Mouse (Mus musculus) stomach, postnatal 0 days (tissue): ENCODE data around the gene Thbs1. TPM values are rescaled to one million over a fixed set of nuclear protein-coding genes. Genes with fewer than 3 reads are reported as not detected.

ENCODE experiments used
- ATAC-seq: fragments of 200-750 bp; cut with Nextera tagmentation; 2 replicates; pipeline ENCODE4 v1.8.0; 2017; ENCODE audit not compliant: low FRiP score, low TSS enrichment
- DNase-seq: peaks from one replicate; pipeline ENCODE4 v3.0.0-alpha.2; 2016; ENCODE audit warnings: low spot score
- H3K27ac ChIP-seq: fragments of 300-500 bp; sonication (generic); replicated peaks from 2 replicates; pipeline ENCODE4 v1.5.1; 2014; ENCODE audit warnings: mild to moderate bottlenecking, control low read depth
- H3K27me3 ChIP-seq: fragments of 300-500 bp; sonication (generic); 2 replicates; pipeline ENCODE4 v1.6.1; 2014; ENCODE audit warnings: low read length; ENCODE audit not compliant: control insufficient read depth, insufficient read depth
- H3K36me3 ChIP-seq: fragments of 300-500 bp; sonication (generic); 2 replicates; pipeline ENCODE4 v1.6.1; 2014; ENCODE audit warnings: low read length, mixed read lengths; ENCODE audit not compliant: control insufficient read depth, insufficient read depth
- H3K4me1 ChIP-seq: fragments of 300-500 bp; sonication (generic); replicated peaks from 2 replicates; pipeline ENCODE4 v1.6.1; 2014; ENCODE audit warnings: antibody characterized with exemption; ENCODE audit not compliant: control insufficient read depth, insufficient read depth
- H3K4me2 ChIP-seq: fragments of 300-500 bp; sonication (generic); replicated peaks from 2 replicates; pipeline ENCODE4 v1.6.1; 2014; ENCODE audit warnings: low read depth, mild to moderate bottlenecking, control low read depth, moderate library complexity
- H3K4me3 ChIP-seq: fragments of 300-500 bp; sonication (generic); 2 replicates; pipeline ENCODE4 v1.5.1; 2014; ENCODE audit warnings: low read depth, low read length, control low read depth
- H3K9ac ChIP-seq: fragments of 300-500 bp; sonication (generic); 2 replicates; pipeline ENCODE4 v1.6.1; 2014; ENCODE audit warnings: mild to moderate bottlenecking, low read length, control low read depth, mixed read lengths
- H3K9me3 ChIP-seq: fragments of 300-500 bp; sonication (generic); 2 replicates; pipeline ENCODE4 v1.6.1; 2016; ENCODE audit warnings: low read length; ENCODE audit not compliant: control insufficient read depth
- CTCF ChIP-seq: IDR thresholded peaks from 2 replicates; pipeline ENCODE4 v1.5.1; 2016; ENCODE audit warnings: antibody characterized with exemption, low read depth, mild to moderate bottlenecking, moderate library complexity
- EP300 ChIP-seq: optimal IDR thresholded peaks from 2 replicates; pipeline ENCODE3; 2016; ENCODE audit warnings: antibody characterized with exemption
- WGBS: fragments of 180-500 bp; shearing (Covaris S2); extraction: QIAGEN DNeasy Blood & Tissue Kit; methylation state at CpG from one replicate; pipeline ENCODE4 v1.1.7; 2014; 5-methylcytosine and 5-hydroxymethylcytosine counted together
- polyA plus RNA-seq: library from polyadenylated mRNA; unstranded; fragments of >200 nt; fragmentation: Nextera tagmentation; extraction: Ambion mirVana; gene quantifications from 2 replicates; pipeline ENCODE4 v1.2.1, GENCODE M21; 2015

Thbs1 gene
- polyA plus RNA-seq, 1 experiment from 2014 or later: 19.0 TPM

DNA sequence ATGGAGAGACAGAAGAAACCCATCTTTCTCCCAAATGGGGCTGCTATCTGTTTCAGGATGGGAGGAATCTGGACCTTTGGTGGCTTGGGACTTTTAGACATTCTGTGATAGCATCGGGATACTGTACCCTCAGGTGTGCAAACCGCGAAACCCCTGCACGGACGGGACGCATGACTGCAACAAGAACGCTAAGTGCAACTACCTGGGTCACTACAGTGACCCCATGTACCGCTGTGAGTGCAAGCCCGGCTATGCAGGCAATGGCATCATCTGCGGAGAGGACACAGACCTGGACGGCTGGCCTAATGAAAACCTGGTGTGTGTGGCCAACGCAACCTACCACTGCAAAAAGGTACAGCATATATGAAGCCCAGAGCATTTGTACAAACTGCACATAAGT is 8.0 kb downstream of the Thbs1 start:
- no peaks in the 10 kb centered on the region for H3K9me3 ChIP-seq
- no peak for DNase-seq
- H3K36me3 ChIP-seq: peaks cover 65% of the 10 kb centered on the region
- no peak overlapping the region for H3K4me2 ChIP-seq
- no peaks in the 10 kb centered on the region for H3K4me1 ChIP-seq
- no peak overlapping the region for H3K27ac ChIP-seq
- H3K27me3 ChIP-seq: no peaks in the 10 kb centered on the region
- H3K9ac ChIP-seq: no peak overlapping the region
- no peak for ATAC-seq
- TF ChIP-seq CTCF (no peak), EP300 (no peak)
- WGBS: 95% methylated on average over 12 of the region's 12 CpGs
- H3K4me3 ChIP-seq: no peak overlapping the region

DNA sequence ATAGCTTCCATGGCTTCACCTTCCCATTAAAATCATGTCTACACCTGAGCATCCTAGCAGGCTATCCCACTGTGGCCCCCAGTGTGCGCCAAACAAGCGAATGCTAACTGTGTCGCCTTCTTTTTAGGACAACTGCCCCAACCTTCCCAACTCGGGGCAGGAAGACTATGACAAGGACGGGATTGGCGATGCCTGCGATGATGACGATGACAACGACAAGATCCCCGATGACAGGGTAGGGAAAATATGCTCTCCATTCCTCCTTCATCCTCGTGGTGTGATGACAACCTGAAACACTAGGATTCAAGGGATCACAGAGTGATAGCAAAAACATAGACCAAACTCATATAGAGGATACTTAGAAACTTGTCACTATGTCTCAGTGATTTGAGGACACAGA is 8.4 kb downstream of the Thbs1 start:
- TF ChIP-seq EP300 (no peak), CTCF (no peak)
- 93% methylated on average over 11 of the region's 11 CpGs for WGBS
- Histone ChIP-seq H3K36me3 (peaks cover 62% of the 10 kb centered on the region), H3K4me1 (no peaks in the 10 kb centered on the region), H3K27me3 (no peaks in the 10 kb centered on the region), H3K4me2 (no peak overlapping the region), H3K9ac (no peak overlapping the region), H3K4me3 (no peak overlapping the region), H3K27ac (no peak overlapping the region), H3K9me3 (no peaks in the 10 kb centered on the region)
- ATAC-seq (no peak), DNase-seq (no peak)

DNA sequence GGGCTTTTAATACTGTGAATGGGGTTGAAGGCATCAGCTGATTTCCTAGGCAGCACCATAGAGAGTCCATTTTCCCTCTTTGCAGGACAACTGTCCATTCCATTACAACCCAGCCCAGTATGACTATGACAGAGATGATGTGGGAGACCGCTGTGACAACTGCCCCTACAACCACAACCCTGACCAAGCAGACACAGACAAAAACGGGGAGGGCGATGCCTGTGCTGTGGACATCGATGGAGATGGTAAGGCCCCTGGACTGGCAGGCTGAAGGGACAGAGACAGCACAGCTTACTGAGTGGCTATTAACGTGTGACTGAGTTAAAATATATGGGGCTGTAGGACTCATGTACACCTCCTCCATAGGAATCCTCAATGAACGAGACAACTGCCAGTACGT is 9.1 kb downstream of the Thbs1 start:
- no peaks in the 10 kb centered on the region for H3K27me3 ChIP-seq
- no peak for TF ChIP-seq CTCF
- TF ChIP-seq EP300: no peak
- no peak overlapping the region for H3K27ac ChIP-seq
- ATAC-seq (no peak), DNase-seq (no peak)
- H3K9me3 ChIP-seq: no peaks in the 10 kb centered on the region
- no peak overlapping the region for H3K4me3 ChIP-seq
- no peak overlapping the region for H3K9ac ChIP-seq
- peaks cover 58% of the 10 kb centered on the region for H3K36me3 ChIP-seq
- H3K4me1 ChIP-seq: no peaks in the 10 kb centered on the region
- H3K4me2 ChIP-seq: no peak overlapping the region
- WGBS: 90% methylated on average over 7 of the region's 7 CpGs

DNA sequence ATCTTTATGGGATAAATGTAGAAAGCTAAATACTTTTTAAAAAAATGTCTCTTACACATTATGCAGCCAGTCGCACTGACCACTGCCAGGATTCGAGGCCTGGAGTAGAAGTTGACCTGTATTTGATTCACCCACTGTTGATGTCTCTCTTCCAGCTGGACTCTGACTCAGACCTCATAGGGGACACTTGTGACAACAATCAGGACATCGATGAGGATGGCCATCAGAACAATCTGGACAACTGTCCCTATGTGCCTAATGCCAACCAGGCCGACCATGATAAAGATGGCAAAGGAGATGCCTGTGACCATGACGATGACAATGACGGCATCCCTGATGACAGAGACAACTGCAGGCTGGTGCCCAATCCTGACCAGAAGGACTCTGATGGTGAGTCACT is 10.6 kb downstream of the Thbs1 start:
- 91% methylated on average over 6 of the region's 6 CpGs for WGBS
- ATAC-seq: no peak
- Histone ChIP-seq H3K9ac (no peak overlapping the region), H3K4me3 (no peak overlapping the region), H3K27ac (no peak overlapping the region), H3K9me3 (no peaks in the 10 kb centered on the region), H3K4me1 (no peaks in the 10 kb centered on the region), H3K4me2 (no peak overlapping the region), H3K27me3 (no peaks in the 10 kb centered on the region), H3K36me3 (peaks cover 53% of the 10 kb centered on the region)
- no peak for DNase-seq
- TF ChIP-seq EP300 (no peak), CTCF (no peak)

DNA sequence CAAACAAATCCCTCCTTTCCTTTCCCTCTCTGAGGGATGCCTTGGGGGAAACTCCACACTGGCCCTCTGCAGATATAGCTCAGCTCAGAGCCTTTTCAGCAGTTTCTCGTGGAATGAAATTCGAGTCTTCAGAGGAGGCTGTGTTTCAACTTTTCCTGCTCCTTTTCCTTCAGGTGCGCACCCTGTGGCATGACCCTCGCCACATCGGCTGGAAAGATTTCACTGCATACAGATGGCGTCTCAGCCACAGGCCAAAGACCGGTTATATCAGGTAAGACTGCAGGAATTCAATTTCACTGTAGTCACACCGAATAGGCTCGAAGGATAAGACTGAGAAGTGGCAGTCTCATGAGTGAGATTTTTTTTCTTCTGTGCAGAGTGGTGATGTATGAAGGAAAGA is 12.1 kb downstream of the Thbs1 start:
- Histone ChIP-seq H3K9me3 (no peaks in the 10 kb centered on the region), H3K9ac (no peak overlapping the region), H3K4me2 (no peak overlapping the region), H3K36me3 (peaks cover 41% of the 10 kb centered on the region), H3K4me1 (no peaks in the 10 kb centered on the region), H3K27me3 (no peaks in the 10 kb centered on the region), H3K27ac (no peak overlapping the region), H3K4me3 (no peak overlapping the region)
- ATAC-seq: no peak
- DNase-seq: no peak
- no peak for TF ChIP-seq CTCF
- WGBS: 87% methylated on average over 9 of the region's 9 CpGs

DNA sequence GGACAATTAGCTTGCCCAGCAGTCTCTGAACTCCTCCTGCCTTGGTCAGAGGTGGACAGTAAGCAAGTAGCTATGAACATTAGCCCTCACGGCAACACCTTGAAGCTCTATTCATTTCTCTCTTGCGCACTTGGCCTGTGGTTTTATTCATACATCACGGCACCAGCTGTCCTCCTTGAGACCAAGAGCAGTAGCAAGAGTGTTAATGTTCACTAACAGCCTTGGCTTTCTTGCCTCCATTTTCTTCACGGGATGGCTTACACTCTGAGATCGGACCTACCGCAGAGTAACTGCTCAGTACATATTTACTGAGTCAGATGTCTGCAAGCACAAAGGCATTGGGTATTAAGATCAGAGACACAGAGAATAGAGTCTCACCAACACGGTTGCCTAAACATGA is 12.8 kb downstream of the Thbs1 start:
- TF ChIP-seq CTCF (no peak), EP300 (no peak)
- no peak overlapping the region for H3K9ac ChIP-seq
- H3K4me2 ChIP-seq: no peak overlapping the region
- DNase-seq (no peak), ATAC-seq (no peak)
- H3K27ac ChIP-seq: no peak overlapping the region
- peaks cover 35% of the 10 kb centered on the region for H3K36me3 ChIP-seq
- no peak overlapping the region for H3K4me3 ChIP-seq
- WGBS: 63% methylated on average over 7 of the region's 7 CpGs
- H3K27me3 ChIP-seq: no peaks in the 10 kb centered on the region
- no peaks in the 10 kb centered on the region for H3K9me3 ChIP-seq
- H3K4me1 ChIP-seq: no peaks in the 10 kb centered on the region
